Mouse (Mus musculus) liver, embryonic 13.5 days (tissue): ENCODE results near the gene Syt15. TPM values are rescaled to one million over a fixed set of nuclear protein-coding genes. Genes with fewer than 3 reads are reported as not detected.
"Not testable (repeated sequence)": the region's sequence is repeated elsewhere in the genome, so short reads cannot be mapped to it uniquely, and the experiment has no call there.

Experiments
- ATAC-seq: fragments of 200-750 bp; cut with Nextera tagmentation; 2 replicates; pipeline ENCODE4 v1.8.0; 2017; ENCODE audit warnings: low read depth, mild to moderate bottlenecking, moderate number of reproducible peaks, moderate library complexity
- DNase-seq: peaks from one replicate; pipeline ENCODE4 v3.0.0; 2022
- H3K27ac ChIP-seq: fragments of 300-500 bp; sonication (generic); 2 replicates; pipeline ENCODE4 v1.5.1; 2015; ENCODE audit warnings: moderate library complexity, mild to moderate bottlenecking, inconsistent platforms
- H3K27me3 ChIP-seq: fragments of 300-500 bp; sonication (generic); 2 replicates; pipeline ENCODE4 v1.6.1; 2015; ENCODE audit warnings: mild to moderate bottlenecking, inconsistent platforms
- H3K36me3 ChIP-seq: fragments of 300-500 bp; sonication (generic); 2 replicates; pipeline ENCODE4 v1.6.1; 2015; ENCODE audit warnings: mild to moderate bottlenecking, inconsistent platforms
- H3K4me1 ChIP-seq: fragments of 300-500 bp; sonication (generic); replicated peaks from 2 replicates; pipeline ENCODE4 v1.6.1; 2015; ENCODE audit warnings: inconsistent platforms
- H3K4me2 ChIP-seq: fragments of 300-500 bp; sonication (generic); 2 replicates; pipeline ENCODE4 v1.6.1; 2015; ENCODE audit warnings: inconsistent platforms, mild to moderate bottlenecking, moderate library complexity
- H3K4me3 ChIP-seq: fragments of 300-500 bp; sonication (generic); replicated peaks from 2 replicates; pipeline ENCODE4 v1.5.1; 2015; ENCODE audit warnings: mild to moderate bottlenecking, inconsistent platforms
- H3K9ac ChIP-seq: fragments of 300-500 bp; sonication (generic); 2 replicates; pipeline ENCODE4 v1.6.1; 2015; ENCODE audit warnings: mild to moderate bottlenecking, inconsistent platforms
- H3K9me3 ChIP-seq: fragments of 300-500 bp; sonication (generic); replicated peaks from 2 replicates; pipeline ENCODE4 v1.6.1; 2016; ENCODE audit warnings: inconsistent platforms
- WGBS: fragments of 180-500 bp; shearing (Covaris S2); methylation state at CpG from one replicate; pipeline ENCODE4 v1.1.7; 2015; ENCODE audit not compliant: insufficient replicate concordance; 5-methylcytosine and 5-hydroxymethylcytosine counted together
- polyA plus RNA-seq: library from polyadenylated mRNA; unstranded; fragments of >200 nt; fragmentation: Nextera tagmentation; extraction: Ambion mirVana; gene quantifications from 2 replicates; pipeline ENCODE4 v1.2.1, GENCODE M21; 2015

Gene Syt15
- polyA plus RNA-seq, 1 experiment from 2014 or later = 0.39 TPM

GRCm38 (mm10) chr14:34258525-34258924 is 39.1 kb downstream of the Syt15 start:
- H3K4me3 ChIP-seq, H3K27me3 ChIP-seq, H3K9ac ChIP-seq, ATAC-seq, H3K9me3 ChIP-seq, H3K36me3 ChIP-seq, H3K4me1 ChIP-seq, H3K4me2 ChIP-seq, H3K27ac ChIP-seq, DNase-seq: not testable (repeated sequence)
- 65% methylated on average over 3 of the region's 3 CpGs for WGBS

DNA sequence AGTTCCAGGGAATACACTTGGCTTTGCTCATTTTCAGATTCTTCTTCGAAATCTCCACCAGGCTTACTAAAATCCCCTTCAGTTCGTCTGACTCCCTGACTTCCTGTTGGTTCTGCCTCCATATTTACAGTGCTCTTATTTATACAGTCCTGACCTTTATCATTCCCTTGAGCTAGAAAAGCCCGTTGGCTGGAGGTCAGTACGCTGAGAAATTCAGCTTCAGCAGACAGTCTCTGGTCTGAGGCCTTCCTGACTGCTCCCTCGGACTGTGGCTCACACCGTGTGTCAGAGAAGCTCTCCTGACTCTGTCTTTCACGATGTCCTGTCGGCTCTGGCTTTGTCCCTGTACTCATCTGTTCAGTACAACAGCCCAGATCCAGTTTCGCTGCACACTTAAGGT is 48.7 kb downstream of the Syt15 start:
- no peaks in the 10 kb centered on the region for H3K27me3 ChIP-seq
- H3K36me3 ChIP-seq = no peaks in the 10 kb centered on the region
- no peak overlapping the region for H3K4me2 ChIP-seq
- no peaks in the 10 kb centered on the region for H3K9me3 ChIP-seq
- H3K27ac ChIP-seq = peak overlapping the region; percentile 35
- H3K4me1 ChIP-seq = 0 out of 2 replicates have a peak, but pooled peaks cover 2% of the 10 kb centered on the region
- no peak overlapping the region for H3K9ac ChIP-seq
- no peak overlapping the region for H3K4me3 ChIP-seq
- DNase-seq (no peak), ATAC-seq (peak; percentile 51)
- 63% methylated on average over 9 of the region's 9 CpGs for WGBS

GRCm38 (mm10) chr14:34273280-34273679 is 53.9 kb downstream of the Syt15 start:
- WGBS = 45% methylated on average over 2 of the region's 2 CpGs
- no peak overlapping the region for H3K4me3 ChIP-seq
- no peak for DNase-seq
- no peaks in the 10 kb centered on the region for H3K27me3 ChIP-seq
- no peaks in the 10 kb centered on the region for H3K36me3 ChIP-seq
- H3K9ac ChIP-seq = no peak overlapping the region
- H3K4me2 ChIP-seq = no peak overlapping the region
- no peak overlapping the region for H3K27ac ChIP-seq
- ATAC-seq = no peak
- H3K4me1 ChIP-seq = no peaks in the 10 kb centered on the region
- H3K9me3 ChIP-seq = no peaks in the 10 kb centered on the region

DNA sequence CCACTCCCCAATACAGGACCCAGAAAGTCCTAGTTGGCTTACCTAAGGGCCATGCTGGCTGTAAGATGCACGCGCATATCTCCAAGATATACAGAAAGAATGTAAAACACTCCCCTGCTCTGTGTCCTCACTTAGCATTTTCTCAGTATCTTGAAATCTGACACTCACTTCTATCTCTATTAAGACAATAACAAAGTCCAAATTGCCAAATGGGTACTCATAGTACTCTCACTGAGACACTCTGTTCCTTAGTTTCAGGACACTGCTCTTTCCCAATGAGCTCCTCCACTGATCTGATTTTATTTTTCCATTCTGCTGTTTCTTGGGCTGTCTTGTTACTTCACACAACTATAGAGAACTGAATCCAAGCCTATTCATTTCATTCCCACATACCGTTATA is 54.7 kb downstream of the Syt15 start:
- Histone ChIP-seq H3K9me3 (no peaks in the 10 kb centered on the region), H3K36me3 (no peaks in the 10 kb centered on the region), H3K4me3 (no peak overlapping the region), H3K4me1 (no peaks in the 10 kb centered on the region), H3K4me2 (no peak overlapping the region), H3K9ac (no peak overlapping the region), H3K27ac (no peak overlapping the region), H3K27me3 (no peaks in the 10 kb centered on the region)
- 84% methylated on average over 3 of the region's 3 CpGs for WGBS
- DNase-seq (no peak), ATAC-seq (no peak)

GRCm38 (mm10) chr14:34275225-34275624 is 55.8 kb downstream of the Syt15 start:
- no peak overlapping the region for H3K27ac ChIP-seq
- H3K4me2 ChIP-seq = peak overlapping the region; percentile 23; the same call in 1 of the 2 replicates
- 68% methylated on average over 4 of the region's 4 CpGs for WGBS

GRCm38 (mm10) chr14:34279726-34280125 is 60.3 kb downstream of the Syt15 start:
- no peak overlapping the region for H3K4me3 ChIP-seq
- H3K4me1 ChIP-seq = no peaks in the 10 kb centered on the region
- H3K9ac ChIP-seq = no peak overlapping the region
- ATAC-seq (no peak), DNase-seq (no peak)
- WGBS = 67% methylated on average over 4 of the region's 4 CpGs
- no peak overlapping the region for H3K27ac ChIP-seq
- no peak overlapping the region for H3K4me2 ChIP-seq
- H3K9me3 ChIP-seq = no peaks in the 10 kb centered on the region
- no peaks in the 10 kb centered on the region for H3K27me3 ChIP-seq
- no peaks in the 10 kb centered on the region for H3K36me3 ChIP-seq

More at GRCm38 (mm10) chr14:34275225-34275624, 55.8 kb downstream of the Syt15 start:
- no peaks in the 10 kb centered on the region for H3K36me3 ChIP-seq
- H3K4me3 ChIP-seq = no peak overlapping the region
- H3K9me3 ChIP-seq = no peaks in the 10 kb centered on the region
- no peaks in the 10 kb centered on the region for H3K4me1 ChIP-seq
- ATAC-seq = peak; percentile 71
- no peak overlapping the region for H3K9ac ChIP-seq
- no peaks in the 10 kb centered on the region for H3K27me3 ChIP-seq
- no peak for DNase-seq

Other genes starting within 250 kb of the Syt15 start
- not detected in 2 replicates for gene Zfp488, start 240.8 kb upstream of the Syt15 start, polyA plus RNA-seq
- gene Gm30083, start 204.4 kb upstream of the Syt15 start, polyA plus RNA-seq = not detected in 2 replicates
- gene Gm5460, start 202.8 kb upstream of the Syt15 start, polyA plus RNA-seq = not detected in 2 replicates
- gene Antxrl, start 166.9 kb upstream of the Syt15 start, polyA plus RNA-seq = not detected in 2 replicates
- gene Anxa8, start 133.6 kb upstream of the Syt15 start, polyA plus RNA-seq = 0.08 and 0.10 TPM in 2 replicates
- gene A630023A22Rik, start 116.8 kb upstream of the Syt15 start, polyA plus RNA-seq = not detected in 2 replicates
- not detected in 2 replicates for gene Npy4r, start 67.1 kb upstream of the Syt15 start, polyA plus RNA-seq
- gene Gprin2, start 17.9 kb upstream of the Syt15 start, polyA plus RNA-seq = 0.06 TPM in 2 replicates
- 7.2 and 8.0 TPM in 2 replicates for gene Shld2, start 90.9 kb downstream of the Syt15 start, polyA plus RNA-seq
- gene Glud1, start 91.1 kb downstream of the Syt15 start, polyA plus RNA-seq = 127 and 130 TPM in 2 replicates
- not detected in 2 replicates for gene Fam25c, start 135.8 kb downstream of the Syt15 start, polyA plus RNA-seq
- 0.28 and 0.52 TPM in 2 replicates for gene Sncg, start 155.2 kb downstream of the Syt15 start, polyA plus RNA-seq
- gene Mmrn2, start 155.9 kb downstream of the Syt15 start, polyA plus RNA-seq = 2.6 and 3.0 TPM in 2 replicates